Mouse (Mus musculus) hindbrain, embryonic 16.5 days (tissue): ENCODE measurements around the gene Gba. TPM values are rescaled to one million over a fixed set of nuclear protein-coding genes. Genes with fewer than 3 reads are reported as not detected.
A peak's percentile ranks its signal among the peaks of the same experiment; 100 is the strongest.

Experiments
- ATAC-seq: fragments of 200-750 bp; cut with Nextera tagmentation; 2 replicates; pipeline ENCODE4 v1.8.0; 2017; ENCODE audit warnings: moderate TSS enrichment, moderate library complexity
- H3K27ac ChIP-seq: fragments of 300-500 bp; sonication (generic); 2 replicates; pipeline ENCODE4 v1.5.1; 2014; ENCODE audit warnings: low read depth, mild to moderate bottlenecking, control low read depth, low read length, moderate library complexity
- H3K27me3 ChIP-seq: fragments of 300-500 bp; sonication (generic); replicated peaks from 2 replicates; pipeline ENCODE4 v1.6.1; 2014; ENCODE audit warnings: low read length; ENCODE audit not compliant: control insufficient read depth, insufficient read depth
- H3K36me3 ChIP-seq: fragments of 300-500 bp; sonication (generic); 2 replicates; pipeline ENCODE4 v1.6.1; 2014; ENCODE audit warnings: mild to moderate bottlenecking, low read length, moderate library complexity, mixed read lengths; ENCODE audit not compliant: control insufficient read depth, insufficient read depth
- H3K4me1 ChIP-seq: fragments of 300-500 bp; sonication (generic); 2 replicates; pipeline ENCODE4 v1.6.1; 2014; ENCODE audit warnings: low read depth, low read length; ENCODE audit not compliant: control insufficient read depth, insufficient read depth
- H3K4me2 ChIP-seq: fragments of 300-500 bp; sonication (generic); 2 replicates; pipeline ENCODE4 v1.6.1; 2014; ENCODE audit warnings: mild to moderate bottlenecking, low read length, control low read depth, moderate library complexity
- H3K4me3 ChIP-seq: fragments of 300-500 bp; sonication (generic); 2 replicates; pipeline ENCODE4 v1.5.1; 2014; ENCODE audit warnings: mild to moderate bottlenecking, low read length, control low read depth, moderate library complexity
- H3K9ac ChIP-seq: fragments of 300-500 bp; sonication (generic); 2 replicates; pipeline ENCODE4 v1.6.1; 2014; ENCODE audit warnings: low read depth, mild to moderate bottlenecking, control low read depth, low read length, moderate library complexity
- H3K9me3 ChIP-seq: fragments of 300-500 bp; sonication (generic); 2 replicates; pipeline ENCODE4 v1.6.1; 2014; ENCODE audit warnings: mild to moderate bottlenecking, low read length, moderate library complexity; ENCODE audit not compliant: control insufficient read depth
- whole genome bisulfite sequencing: fragments of 180-500 bp; shearing (Covaris S2); extraction: QIAGEN DNeasy Blood & Tissue Kit; methylation state at CpG from one replicate; pipeline ENCODE4 v1.1.7; 2014; 5-methylcytosine and 5-hydroxymethylcytosine counted together
- polyA plus RNA-seq: library from polyadenylated mRNA; unstranded; fragments of >200 nt; fragmentation: Nextera tagmentation; extraction: Ambion mirVana; gene quantifications from 2 replicates; pipeline ENCODE4 v1.2.1, GENCODE M21; 2015

Gene Gba
- polyA plus RNA-seq, 1 experiment from 2014 or later: 51.8 TPM

GRCm38 (mm10) chr3:89163643-89164245 lies 39.0 kb upstream of the Gba start:
- peaks cover 5% of the 10 kb centered on the region; the same call in 1 of the 2 replicates for H3K36me3 ChIP-seq
- H3K4me1 ChIP-seq: peaks cover 25% of the 10 kb centered on the region
- no peak for ATAC-seq
- peak overlapping the region; percentile 96 for H3K9ac ChIP-seq
- H3K4me3 ChIP-seq: peak overlapping the region; percentile 95; the same call in 1 of the 2 replicates
- 76% methylated on average over 5 of the region's 5 CpGs for WGBS
- peak overlapping the region; percentile 86 for H3K4me2 ChIP-seq
- H3K27me3 ChIP-seq: no peaks in the 10 kb centered on the region
- H3K9me3 ChIP-seq: no peaks in the 10 kb centered on the region
- H3K27ac ChIP-seq: no peak overlapping the region; the same call in 1 of the 2 replicates

GRCm38 (mm10) chr3:89164506-89165267 lies 38.0 kb upstream of the Gba start, which contains the start of gene Clk2:
Gene Clk2, plus strand, starts transcription at chr3:89164795.
- peak within 1 kb of the TSS; percentile 97 for H3K27ac ChIP-seq
- H3K4me1 ChIP-seq: peaks cover 20% of the 10 kb centered on the region
- WGBS: under 1% methylated on average over 52 of the region's 79 CpGs
- peak within 1 kb of the TSS; percentile 86 for H3K4me2 ChIP-seq
- H3K9me3 ChIP-seq: no peaks in the 10 kb centered on the region
- H3K9ac ChIP-seq: peak within 1 kb of the TSS; percentile 96
- peak within 1 kb of the TSS; percentile 95 for H3K4me3 ChIP-seq
- ATAC-seq: peak; percentile 97
- H3K27me3 ChIP-seq: no peaks in the 10 kb centered on the region
- H3K36me3 ChIP-seq: peaks cover 13% of the 10 kb centered on the region

GRCm38 (mm10) chr3:89165268-89165870 lies 37.4 kb upstream of the Gba start:
- no peaks in the 10 kb centered on the region for H3K27me3 ChIP-seq
- no peaks in the 10 kb centered on the region for H3K9me3 ChIP-seq
- H3K4me3 ChIP-seq: peak overlapping the region; percentile 95
- peak overlapping the region; percentile 96 for H3K9ac ChIP-seq
- peaks cover 19% of the 10 kb centered on the region for H3K36me3 ChIP-seq
- H3K27ac ChIP-seq: peak overlapping the region; percentile 97
- 29% methylated on average over 12 of the region's 12 CpGs for WGBS
- no peak for ATAC-seq
- peaks cover 20% of the 10 kb centered on the region for H3K4me1 ChIP-seq
- H3K4me2 ChIP-seq: peak overlapping the region; percentile 86

- 93% methylated on average over 19 of the region's 19 CpGs for WGBS
- Histone ChIP-seq H3K36me3 (peaks cover 28% of the 10 kb centered on the region), H3K4me2 (no peak overlapping the region), H3K27me3 (no peaks in the 10 kb centered on the region), H3K9ac (no peak overlapping the region), H3K4me3 (no peak overlapping the region), H3K27ac (no peak overlapping the region), H3K4me1 (peaks cover 20% of the 10 kb centered on the region), H3K9me3 (no peaks in the 10 kb centered on the region)
- no peak for ATAC-seq
Observed at GRCm38 (mm10) chr3:89166945-89167344, 35.8 kb upstream of the Gba start.

- peaks cover 50% of the 10 kb centered on the region for H3K36me3 ChIP-seq
- no peak for ATAC-seq
- 92% methylated on average over 11 of the region's 11 CpGs for WGBS
- no peak overlapping the region for H3K9ac ChIP-seq
- no peak overlapping the region for H3K4me2 ChIP-seq
- H3K27ac ChIP-seq: no peak overlapping the region
- no peaks in the 10 kb centered on the region for H3K27me3 ChIP-seq
- H3K4me1 ChIP-seq: peaks cover 14% of the 10 kb centered on the region
- H3K9me3 ChIP-seq: no peaks in the 10 kb centered on the region
- no peak overlapping the region for H3K4me3 ChIP-seq
Observed at GRCm38 (mm10) chr3:89174844-89175243, 27.9 kb upstream of the Gba start.

- H3K4me2 ChIP-seq: no peak overlapping the region
- H3K4me1 ChIP-seq: peaks cover 14% of the 10 kb centered on the region
- no peak overlapping the region for H3K27ac ChIP-seq
- H3K9me3 ChIP-seq: no peaks in the 10 kb centered on the region
- no peaks in the 10 kb centered on the region for H3K27me3 ChIP-seq
- 93% methylated on average over 10 of the region's 10 CpGs for WGBS
- H3K36me3 ChIP-seq: peaks cover 46% of the 10 kb centered on the region
- H3K4me3 ChIP-seq: no peak overlapping the region
- no peak for ATAC-seq
- no peak overlapping the region for H3K9ac ChIP-seq
Observed at GRCm38 (mm10) chr3:89175544-89175943, 27.2 kb upstream of the Gba start.

- Histone ChIP-seq H3K4me1 (peaks cover 14% of the 10 kb centered on the region), H3K36me3 (peaks cover 49% of the 10 kb centered on the region), H3K4me3 (no peak overlapping the region), H3K27me3 (no peaks in the 10 kb centered on the region), H3K4me2 (no peak overlapping the region), H3K9me3 (no peaks in the 10 kb centered on the region), H3K27ac (no peak overlapping the region), H3K9ac (no peak overlapping the region)
- no peak for ATAC-seq
- WGBS: 79% methylated on average over 7 of the region's 7 CpGs
Observed at GRCm38 (mm10) chr3:89176421-89176820, 26.3 kb upstream of the Gba start.

- H3K27ac ChIP-seq: peak within 1 kb of the TSS; percentile 81
Observed at GRCm38 (mm10) chr3:89177242-89178106, 25.3 kb upstream of the Gba start, which contains the start of gene Scamp3. Gene Scamp3, plus strand, starts transcription at chr3:89177473.

More at GRCm38 (mm10) chr3:89177242-89178106, 25.3 kb upstream of the Gba start, which contains the start of gene Scamp3:
- Histone ChIP-seq H3K4me1 (peaks cover 14% of the 10 kb centered on the region), H3K4me3 (peak within 1 kb of the TSS; percentile 78), H3K4me2 (peak within 1 kb of the TSS; percentile 90), H3K36me3 (peaks cover 48% of the 10 kb centered on the region), H3K27me3 (no peaks in the 10 kb centered on the region), H3K9me3 (no peaks in the 10 kb centered on the region), H3K9ac (peak within 1 kb of the TSS; percentile 86)
- 0% methylated on average over 43 of the region's 43 CpGs for WGBS
- peak; percentile 97 for ATAC-seq
